In genomic region chr13:74301607-74301984, GRCm38 (mm10) we compare ENCODE assay signal across 8 mouse cellular contexts. TPM values are rescaled to one million over a fixed set of nuclear protein-coding genes. Genes with fewer than 3 reads are reported as not detected.
DNase-seq lines count a peak whose midpoint lies in the region; ATAC-seq and TF ChIP-seq lines count a peak whose summit lies in the region.

No protein-coding gene starts in this region.

- no peak for TF ChIP-seq CTCF in hindbrain, postnatal 0 days (IDR thresholded peaks at IDR 0.05; ENCODE audit: low read depth)
- no peak for TF ChIP-seq CTCF in heart, adult 2 months (IDR thresholded peaks at IDR 0.05)

- intact Hi-C loops in heart, adult 2 months (cut with DNase I), result loop anchor here (1.0 to 10.0 kb wide), 6 partner anchors 94 to 587 kb away; partner anchors contain the start of gene Exoc3

- H3K9me3 ChIP-seq in midbrain, embryonic 12.5 days, result no peaks in the 10 kb centered on the region
- no peaks in the 10 kb centered on the region for H3K9me3 ChIP-seq in midbrain, embryonic 13.5 days
- H3K9me3 ChIP-seq in hindbrain, postnatal 0 days (ENCODE audit: low read length), result no peaks in the 10 kb centered on the region

- TF ChIP-seq EP300 in heart, adult 2 months (IDR thresholded peaks at IDR 0.05; ENCODE audit: insufficient read depth, low read depth, low read length), result no peak

- H3K4me2 ChIP-seq in midbrain, embryonic 12.5 days (replicated peaks), result no peak overlapping the region
- no peak overlapping the region for H3K4me2 ChIP-seq in midbrain, embryonic 13.5 days (replicated peaks)
- no peak overlapping the region for H3K4me2 ChIP-seq in hindbrain, postnatal 0 days (ENCODE audit: low read depth, low read length)

- no peaks in the 10 kb centered on the region for H3K27me3 ChIP-seq in midbrain, embryonic 12.5 days
- H3K27me3 ChIP-seq in midbrain, embryonic 13.5 days, result no peaks in the 10 kb centered on the region
- no peaks in the 10 kb centered on the region for H3K27me3 ChIP-seq in hindbrain, postnatal 0 days (ENCODE audit: insufficient read depth, low read length)
- H3K27me3 ChIP-seq in heart, adult 2 months (ENCODE audit: control insufficient read depth, insufficient read depth, low read length), result no peaks in the 10 kb centered on the region

- ATAC-seq in midbrain, embryonic 12.5 days (ENCODE audit: low FRiP score, low read depth), result peak; percentile 63
- no peak; the same call in none of the 2 replicates for ATAC-seq in midbrain, embryonic 13.5 days
- ATAC-seq in hindbrain, postnatal 0 days, result 0 out of 2 replicates have a peak, but pooled peaks have one; percentile 1

- no peaks in the 10 kb centered on the region for H3K4me1 ChIP-seq in midbrain, embryonic 12.5 days
- H3K4me1 ChIP-seq in midbrain, embryonic 13.5 days (replicated peaks), result no peaks in the 10 kb centered on the region
- H3K4me1 ChIP-seq in hindbrain, postnatal 0 days (ENCODE audit: insufficient read depth, low read length), result no peaks in the 10 kb centered on the region
- H3K4me1 ChIP-seq in heart, adult 2 months (ENCODE audit: control insufficient read depth, insufficient read depth, low read length), result no peaks in the 10 kb centered on the region

- H3K9ac ChIP-seq in midbrain, embryonic 12.5 days (replicated peaks), result no peak overlapping the region
- H3K9ac ChIP-seq in midbrain, embryonic 13.5 days (replicated peaks), result no peak overlapping the region
- no peak overlapping the region for H3K9ac ChIP-seq in hindbrain, postnatal 0 days (replicated peaks; ENCODE audit: low read length)
- no peak overlapping the region for H3K9ac ChIP-seq in heart, adult 2 months (ENCODE audit: low read depth, low read length)

- no peak for DNase-seq in hindbrain, postnatal 0 days (ENCODE audit: low spot score)
- DNase-seq in lung, postnatal 36 days, result peak; percentile 55
- peak; percentile 20 for DNase-seq in urinary bladder, postnatal 25 days (ENCODE audit: low spot score)
- no peak for DNase-seq in heart, adult 2 months
- no peak for DNase-seq in thymus, postnatal 4 days
- no peak for DNase-seq in layer of hippocampus, adult 11-12 months (ENCODE audit: low spot score)

- peaks cover 32% of the 10 kb centered on the region for H3K36me3 ChIP-seq in midbrain, embryonic 12.5 days
- H3K36me3 ChIP-seq in midbrain, embryonic 13.5 days, result peaks cover 43% of the 10 kb centered on the region
- H3K36me3 ChIP-seq in hindbrain, postnatal 0 days (ENCODE audit: insufficient read depth, low read length), result peaks cover 22% of the 10 kb centered on the region
- H3K36me3 ChIP-seq in heart, adult 2 months (ENCODE audit: control insufficient read depth, insufficient read depth, low read length), result no peaks in the 10 kb centered on the region

- H3K79me2 ChIP-seq in heart, adult 2 months (replicated peaks; ENCODE audit: control insufficient read depth, insufficient read depth, low read length), result no peaks in the 10 kb centered on the region

- H3K27ac ChIP-seq in midbrain, embryonic 12.5 days (replicated peaks), result no peak overlapping the region
- no peak overlapping the region for H3K27ac ChIP-seq in midbrain, embryonic 13.5 days
- H3K27ac ChIP-seq in hindbrain, postnatal 0 days, result no peak overlapping the region
- no peak overlapping the region for H3K27ac ChIP-seq in heart, adult 2 months

- WGBS in midbrain, embryonic 12.5 days, result 81% methylated on average over 6 of the region's 6 CpGs
- 83% methylated on average over 6 of the region's 6 CpGs for WGBS in midbrain, embryonic 13.5 days
- 80% methylated on average over 6 of the region's 6 CpGs for WGBS in hindbrain, postnatal 0 days
- 64% methylated on average over 6 of the region's 6 CpGs for WGBS in heart, adult 2 months

- no peak for TF ChIP-seq POLR2A in heart, adult 2 months (IDR thresholded peaks at IDR 0.05; ENCODE audit: insufficient read depth, low read depth, low read length)

- H3K4me3 ChIP-seq in midbrain, embryonic 12.5 days, result no peak overlapping the region
- no peak overlapping the region for H3K4me3 ChIP-seq in midbrain, embryonic 13.5 days (replicated peaks)
- no peak overlapping the region for H3K4me3 ChIP-seq in hindbrain, postnatal 0 days (ENCODE audit: low read length)
- no peak overlapping the region for H3K4me3 ChIP-seq in heart, adult 2 months

RNA-seq across cellular contexts. Expression of gene Ahrr, which starts 9.5 kb away (rescaled TPM):
- polyA plus RNA-seq in midbrain, embryonic 12.5 days (2016; fragmentation: Nextera tagmentation; extraction: Ambion mirVana), result 1.1 and 1.7 TPM in 2 replicates
- polyA plus RNA-seq in midbrain, embryonic 13.5 days (2015; fragmentation: Nextera tagmentation; extraction: Ambion mirVana), result 0.77 and 1.1 TPM in 2 replicates
- 0.99 and 3.3 TPM in 2 replicates for total RNA-seq in hindbrain, postnatal 0 days (2014; rRNA removed)
- polyA plus RNA-seq in hindbrain, postnatal 0 days (2015; fragmentation: Nextera tagmentation; extraction: Ambion mirVana), result 0.45 and 0.54 TPM in 2 replicates
- total RNA-seq in heart, adult 2 months (2021), result under 1 TPM; 0.89 to 0.91 TPM
- polyA plus RNA-seq in heart, adult 2 months (2012; rRNA removed), result 1.2 and 2.7 TPM in 2 replicates

RNA-seq across cellular contexts. Expression of gene Pdcd6, which starts 15.8 kb away (rescaled TPM):
- polyA plus RNA-seq in midbrain, embryonic 12.5 days (2016; fragmentation: Nextera tagmentation; extraction: Ambion mirVana), result 103 and 114 TPM in 2 replicates
- polyA plus RNA-seq in midbrain, embryonic 13.5 days (2015; fragmentation: Nextera tagmentation; extraction: Ambion mirVana), result 115 and 118 TPM in 2 replicates
- 96.1 and 129 TPM in 2 replicates for total RNA-seq in hindbrain, postnatal 0 days (2014; rRNA removed)
- polyA plus RNA-seq in hindbrain, postnatal 0 days (2015; fragmentation: Nextera tagmentation; extraction: Ambion mirVana), result 141 and 147 TPM in 2 replicates
- 10 to 100 TPM; 40.2 to 43.5 TPM for total RNA-seq in heart, adult 2 months (2021)
- 51.0 and 84.2 TPM in 2 replicates for polyA plus RNA-seq in heart, adult 2 months (2012; rRNA removed)

RNA-seq across cellular contexts. Expression of gene Sdha, which starts 48.5 kb away (rescaled TPM):
- polyA plus RNA-seq in midbrain, embryonic 12.5 days (2016; fragmentation: Nextera tagmentation; extraction: Ambion mirVana), result 219 and 223 TPM in 2 replicates
- 219 and 222 TPM in 2 replicates for polyA plus RNA-seq in midbrain, embryonic 13.5 days (2015; fragmentation: Nextera tagmentation; extraction: Ambion mirVana)
- 84.2 and 91.5 TPM in 2 replicates for total RNA-seq in hindbrain, postnatal 0 days (2014; rRNA removed)
- 219 and 228 TPM in 2 replicates for polyA plus RNA-seq in hindbrain, postnatal 0 days (2015; fragmentation: Nextera tagmentation; extraction: Ambion mirVana)
- 1,000 to 10,000 TPM; 1,363 to 1,571 TPM for total RNA-seq in heart, adult 2 months (2021)
- polyA plus RNA-seq in heart, adult 2 months (2012; rRNA removed), result 687 and 1,076 TPM in 2 replicates

RNA-seq across cellular contexts. Expression of gene Ccdc127, which starts 48.5 kb away (rescaled TPM):
- polyA plus RNA-seq in midbrain, embryonic 12.5 days (2016; fragmentation: Nextera tagmentation; extraction: Ambion mirVana), result 57.5 and 59.2 TPM in 2 replicates
- polyA plus RNA-seq in midbrain, embryonic 13.5 days (2015; fragmentation: Nextera tagmentation; extraction: Ambion mirVana), result 47.3 and 51.6 TPM in 2 replicates
- total RNA-seq in hindbrain, postnatal 0 days (2014; rRNA removed), result 15.2 and 15.6 TPM in 2 replicates
- polyA plus RNA-seq in hindbrain, postnatal 0 days (2015; fragmentation: Nextera tagmentation; extraction: Ambion mirVana), result 41.0 and 47.3 TPM in 2 replicates
- total RNA-seq in heart, adult 2 months (2021), result 10 to 100 TPM; 51.3 to 53.5 TPM
- polyA plus RNA-seq in heart, adult 2 months (2012; rRNA removed), result 5.5 and 7.5 TPM in 2 replicates

Comparison
In these comparisons a context has a peak if more than half of its experiments do, and no peak if none do; other contexts are left out.
1. DNase-seq: peak in lung, postnatal 36 days (single experiment) and urinary bladder, postnatal 25 days (single experiment); none in hindbrain, postnatal 0 days (single experiment), heart, adult 2 months (0 of 2), thymus, postnatal 4 days (single experiment) and layer of hippocampus, adult 11-12 months (single experiment).